Mouse (Mus musculus) frontal cortex, postnatal 25 days (tissue): ENCODE measurements at regions not wholly inside any gene's neighbourhood (a gene's known extent, or its start where the extent isn't known, plus 50 kb on each side); places are given as distances from the start of the nearest gene placed in this dataset.

Experiments used
- DNase-seq, 2 experiments: peaks; one replicate each; pipeline ENCODE4 v3.0.0; 2022; ENCODE audit warnings: low spot score in 2 of 2

- DNase-seq, result no peak
Measured at GRCm38 (mm10) chr8:26287665-26288064, 168.3 kb downstream of the Gm45692 start.

GRCm38 (mm10) chr8:26288163-26288562, 168.8 kb downstream of the Gm45692 start:
- DNase-seq, result no peak

GRCm38 (mm10) chr8:26298066-26298804, 178.9 kb downstream of the Gm45692 start:
- no peak for DNase-seq

- DNase-seq, result no peak
Measured at GRCm38 (mm10) chr8:26300246-26300645, 180.9 kb downstream of the Gm45692 start.

GRCm38 (mm10) chr8:26301961-26302360, 182.6 kb downstream of the Gm45692 start:
- no peak for DNase-seq

GRCm38 (mm10) chr8:26304566-26304965, 185.2 kb downstream of the Gm45692 start:
- DNase-seq, result no peak

- no peak for DNase-seq
Measured at GRCm38 (mm10) chr8:26305061-26305879, 185.9 kb downstream of the Gm45692 start.

- no peak for DNase-seq
Measured at GRCm38 (mm10) chr8:26308121-26308641, 188.8 kb downstream of the Gm45692 start.

- DNase-seq, result no peak
Measured at GRCm38 (mm10) chr8:26309764-26310163, 190.4 kb downstream of the Gm45692 start.

GRCm38 (mm10) chr8:26323606-26324350, 204.4 kb downstream of the Gm45692 start:
- no peak for DNase-seq

- no peak for DNase-seq
Measured at GRCm38 (mm10) chr8:26324606-26325005, 205.3 kb downstream of the Gm45692 start.

- DNase-seq, result no peak
Measured at GRCm38 (mm10) chr8:26329813-26330212, 210.5 kb downstream of the Gm45692 start.

- no peak for DNase-seq
Measured at GRCm38 (mm10) chr8:26336906-26337650, 217.7 kb downstream of the Gm45692 start.

GRCm38 (mm10) chr8:26345078-26345477, 225.7 kb downstream of the Gm45692 start:
- DNase-seq, result peak in 1 of 2 experiments; percentile 26

GRCm38 (mm10) chr8:26349231-26349630, 229.9 kb downstream of the Gm45692 start:
- no peak for DNase-seq

GRCm38 (mm10) chr8:26349854-26350253, 230.5 kb downstream of the Gm45692 start:
- no peak for DNase-seq

- DNase-seq, result no peak
Measured at GRCm38 (mm10) chr8:26350616-26351015, 231.3 kb downstream of the Gm45692 start.

GRCm38 (mm10) chr8:26351643-26352540, 232.6 kb downstream of the Gm45692 start:
- peak in 1 of 2 experiments; percentile 14 for DNase-seq

GRCm38 (mm10) chr8:26352541-26353010, 233.2 kb downstream of the Gm45692 start:
- no peak for DNase-seq

GRCm38 (mm10) chr8:26353476-26353875, 234.1 kb downstream of the Gm45692 start:
- DNase-seq, result no peak
